Mouse (Mus musculus): Measurements from ENCODE around the gene Fa2h.

- no peak for TF ChIP-seq POLR2A (IDR thresholded peaks at IDR 0.05; ENCODE audit: low read depth, low read length)
- TF ChIP-seq CTCF (IDR thresholded peaks at IDR 0.05; ENCODE audit: borderline replicate concordance, insufficient read depth, low read length), result no peak
Observed at GRCm38 (mm10) chr8:111353497-111353896, 40.1 kb downstream of the Fa2h start.

Measured in embryonic fibroblast, embryonic 13.5 days (primary cell).